Mouse (Mus musculus) midbrain, embryonic 16.5 days (tissue): ENCODE data around the gene Rab31. TPM values are rescaled to one million over a fixed set of nuclear protein-coding genes. Genes with fewer than 3 reads are reported as not detected.

ENCODE experiments used
- polyA plus RNA-seq: library from polyadenylated mRNA; unstranded; fragments of >200 nt; fragmentation: Nextera tagmentation; extraction: Ambion mirVana; gene quantifications from 2 replicates; pipeline ENCODE4 v1.2.1, GENCODE M21; 2015

Rab31 gene
- polyA plus RNA-seq, 1 experiment from 2014 or later = 79.4 TPM

Other genes with a start within 250 kb of the Rab31 start
- gene Tmem232, start 232.0 kb downstream of the Rab31 start, polyA plus RNA-seq = 0.46 and 0.92 TPM in 2 replicates
- 275 and 287 TPM in 2 replicates for gene Vapa, start 159.2 kb downstream of the Rab31 start, polyA plus RNA-seq
- gene Txndc2, start 130.6 kb downstream of the Rab31 start, polyA plus RNA-seq = not detected in 2 replicates
- gene Ppp4r1, start 9.8 kb upstream of the Rab31 start, polyA plus RNA-seq = 41.5 and 45.2 TPM in 2 replicates
- gene Ralbp1, start 113.0 kb upstream of the Rab31 start, polyA plus RNA-seq = 50.2 and 51.6 TPM in 2 replicates
- gene Twsg1, start 178.5 kb upstream of the Rab31 start, polyA plus RNA-seq = 47.1 and 54.0 TPM in 2 replicates